Mouse (Mus musculus) olfactory bulb, adult 2 months (tissue): ENCODE measurements around the gene Mmgt2.

Experiments
- CTCF ChIP-seq: fragments of 200-500 bp; IDR thresholded peaks from 2 replicates; pipeline ENCODE4 v1.5.1; 2012; ENCODE audit warnings: low read depth, mild to moderate bottlenecking, low read length, moderate library complexity; ENCODE audit not compliant: insufficient read depth
- POLR2A ChIP-seq: fragments of 200-500 bp; IDR thresholded peaks from 2 replicates; pipeline ENCODE4 v1.6.1; 2012; ENCODE audit warnings: mild to moderate bottlenecking, low read depth, low read length, moderate library complexity; ENCODE audit not compliant: insufficient read depth

DNA sequence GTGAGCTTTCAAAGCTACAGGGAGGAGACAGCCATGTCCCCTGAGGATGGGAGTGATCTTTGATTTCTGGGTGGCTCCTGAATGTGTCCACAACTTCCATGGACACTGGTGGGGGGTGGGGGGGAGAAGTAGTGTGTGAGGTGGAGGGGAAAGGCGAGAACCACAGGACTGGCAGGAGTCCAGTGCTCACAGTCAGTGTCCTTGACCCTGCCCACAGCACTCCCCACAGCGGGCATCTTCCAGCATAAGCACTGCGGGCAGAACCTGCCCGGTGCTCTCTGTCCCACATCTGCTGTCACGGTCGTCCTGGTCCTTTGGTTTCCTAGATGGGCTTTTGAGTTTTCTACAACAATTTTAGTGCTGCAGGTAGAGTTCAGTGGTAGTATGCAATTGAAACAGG lies 10.7 kb upstream of the Mmgt2 start:
- no peak for TF ChIP-seq CTCF
- TF ChIP-seq POLR2A, result no peak
